Mouse (Mus musculus) liver, embryonic 18 days (tissue): Measurements from ENCODE around the gene Jade3. TPM values are rescaled to one million over a fixed set of nuclear protein-coding genes. Genes with fewer than 3 reads are reported as not detected.

Experiments
- polyA plus RNA-seq: library from polyadenylated mRNA; depleted of rRNA; stranded (reverse); fragments of >200 nt; gene quantifications from 2 replicates; pipeline ENCODE4 v1.2.3, GENCODE M21; 2012; rRNA removed

The Jade3 gene
- polyA plus RNA-seq, result 1.8 TPM in 2 replicates

GRCm38 (mm10) chrX:20425140-20425838 lies at the start of gene Jade3:
Gene Jade3, plus strand, starts transcription at chrX:20425688.

GRCm38 (mm10) chrX:20549532-20549931 lies 124.0 kb downstream of the Jade3 start, which contains the start of gene Rgn:
Gene Rgn, plus strand, starts transcription at chrX:20549787.

Other genes with a start within 250 kb of the Jade3 start
- gene Slc9a7, start 133.9 kb upstream of the Jade3 start, polyA plus RNA-seq, result 0.46 and 0.48 TPM in 2 replicates
- 7.0 and 7.1 TPM in 2 replicates for gene Rp2, start 61.2 kb upstream of the Jade3 start, polyA plus RNA-seq
- gene Rgn, start 124.1 kb downstream of the Jade3 start, polyA plus RNA-seq, result 288 and 463 TPM in 2 replicates
- 19.5 and 19.8 TPM in 2 replicates for gene Rbm10, start 191.8 kb downstream of the Jade3 start, polyA plus RNA-seq
- gene Ndufb11, start 191.9 kb downstream of the Jade3 start, polyA plus RNA-seq, result 141 and 146 TPM in 2 replicates
- gene Uba1, start 232.6 kb downstream of the Jade3 start, polyA plus RNA-seq, result 72.0 and 81.3 TPM in 2 replicates